Mouse (Mus musculus): ENCODE measurements around the gene Cyth2. TPM values are rescaled to one million over a fixed set of nuclear protein-coding genes. Genes with fewer than 3 reads are reported as not detected.

The Cyth2 gene
- polyA plus RNA-seq, 1 experiment from 2014 or later: 224 TPM

DNA sequence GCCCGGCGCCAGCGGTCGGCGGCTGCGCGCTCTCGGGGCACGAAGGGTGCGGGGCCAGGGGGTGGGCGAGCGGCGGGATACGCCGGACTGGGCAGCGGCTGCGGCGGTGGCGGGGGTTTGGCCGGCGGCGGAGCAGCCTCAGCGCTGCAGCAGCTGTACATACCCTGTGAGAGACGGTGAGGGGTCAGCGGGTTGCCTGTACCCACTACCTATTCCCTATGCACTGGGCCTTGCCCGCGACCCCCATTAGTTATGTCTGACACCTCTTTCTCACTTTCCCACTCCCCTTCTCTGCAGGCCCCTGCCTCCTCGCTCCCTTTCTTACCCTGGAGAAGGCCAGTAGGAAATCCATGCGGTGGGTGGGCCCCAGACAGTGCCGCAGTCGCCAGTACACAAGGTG, 19.5 kb upstream of the Cyth2 start:
- Histone ChIP-seq H3K27ac (ENCODE audit: low read depth, low read length) (no peak overlapping the region), H3K27me3 (ENCODE audit: control insufficient read depth, insufficient read depth, low read length) (peaks cover 44% of the 10 kb centered on the region), H3K4me2 (peak overlapping the region; percentile 31), H3K9me3 (ENCODE audit: control insufficient read depth, low read length) (no peaks in the 10 kb centered on the region), H3K4me3 (ENCODE audit: low read depth, low read length) (peak overlapping the region; percentile 18), H3K4me1 (ENCODE audit: control insufficient read depth, insufficient read depth, low read length) (peaks cover 14% of the 10 kb centered on the region), H3K36me3 (ENCODE audit: control insufficient read depth, insufficient read depth, low read length) (no peaks in the 10 kb centered on the region), H3K9ac (ENCODE audit: low read length) (no peak overlapping the region)
- 3% methylated on average over 31 of the region's 31 CpGs for WGBS
- DNase-seq (ENCODE audit: low spot score, missing footprints) (peak; percentile 85), ATAC-seq (ENCODE audit: low FRiP score) (no peak)

DNA sequence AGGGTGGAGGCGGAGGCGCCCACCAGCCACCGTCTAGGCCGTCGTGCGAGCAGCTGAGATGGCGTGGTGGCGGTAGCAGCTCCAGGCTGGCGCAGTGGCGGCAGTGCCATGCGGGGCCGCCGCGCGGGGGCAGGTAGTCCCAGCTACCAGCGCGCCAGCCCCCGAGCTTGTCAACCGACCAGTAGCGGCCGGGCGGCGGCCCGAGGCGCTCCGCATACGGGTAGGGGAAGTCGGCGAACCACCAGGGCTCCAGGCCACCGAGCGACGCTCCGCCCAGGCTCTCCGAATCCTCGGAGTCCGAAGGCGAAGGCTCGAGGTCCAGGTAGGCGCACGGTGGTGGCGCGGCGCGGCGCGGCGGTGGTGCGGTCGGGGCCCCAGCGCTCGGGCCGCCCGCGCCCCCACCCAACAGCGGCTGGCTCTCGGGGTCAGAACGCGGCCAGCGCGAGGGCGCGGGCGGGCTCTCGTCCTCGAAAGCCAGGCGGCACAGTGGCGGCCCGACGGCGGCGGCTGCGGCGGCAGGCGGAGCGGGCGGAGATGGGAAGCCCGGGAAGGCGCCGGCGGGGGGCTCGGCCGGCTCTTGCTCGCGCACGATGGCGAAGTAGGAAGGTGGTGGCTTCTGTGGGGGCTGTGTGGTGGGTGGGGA, 18.9 kb upstream of the Cyth2 start:
- Histone ChIP-seq H3K4me2 (peak overlapping the region; percentile 31), H3K4me3 (ENCODE audit: low read depth, low read length) (peak overlapping the region; percentile 18), H3K9me3 (ENCODE audit: control insufficient read depth, low read length) (no peaks in the 10 kb centered on the region), H3K9ac (ENCODE audit: low read length) (no peak overlapping the region), H3K36me3 (ENCODE audit: control insufficient read depth, insufficient read depth, low read length) (0 out of 2 replicates have a peak, but pooled peaks cover 3% of the 10 kb centered on the region), H3K27me3 (ENCODE audit: control insufficient read depth, insufficient read depth, low read length) (peaks cover 44% of the 10 kb centered on the region), H3K27ac (ENCODE audit: low read depth, low read length) (no peak overlapping the region), H3K4me1 (ENCODE audit: control insufficient read depth, insufficient read depth, low read length) (peaks cover 14% of the 10 kb centered on the region)
- under 1% methylated on average over 85 of the region's 86 CpGs for WGBS
- ATAC-seq (ENCODE audit: low FRiP score) (no peak), DNase-seq (ENCODE audit: low spot score, missing footprints) (peak; percentile 82)

- Histone ChIP-seq H3K27ac (ENCODE audit: low read depth, low read length) (no peak overlapping the region), H3K4me3 (ENCODE audit: low read depth, low read length) (peak overlapping the region; percentile 18; the same call in 1 of the 2 replicates), H3K9me3 (ENCODE audit: control insufficient read depth, low read length) (no peaks in the 10 kb centered on the region), H3K9ac (ENCODE audit: low read length) (no peak overlapping the region), H3K27me3 (ENCODE audit: control insufficient read depth, insufficient read depth, low read length) (peaks cover 44% of the 10 kb centered on the region), H3K36me3 (ENCODE audit: control insufficient read depth, insufficient read depth, low read length) (peaks cover 7% of the 10 kb centered on the region; the same call in 1 of the 2 replicates), H3K4me2 (no peak overlapping the region), H3K4me1 (ENCODE audit: control insufficient read depth, insufficient read depth, low read length) (peaks cover 14% of the 10 kb centered on the region)
- WGBS: 12% methylated on average over 30 of the region's 30 CpGs
- ATAC-seq (ENCODE audit: low FRiP score): no peak
- DNase-seq (ENCODE audit: low spot score, missing footprints): no peak
Observed at GRCm38 (mm10) chr7:45832428-45832827, 18.0 kb upstream of the Cyth2 start.

DNA sequence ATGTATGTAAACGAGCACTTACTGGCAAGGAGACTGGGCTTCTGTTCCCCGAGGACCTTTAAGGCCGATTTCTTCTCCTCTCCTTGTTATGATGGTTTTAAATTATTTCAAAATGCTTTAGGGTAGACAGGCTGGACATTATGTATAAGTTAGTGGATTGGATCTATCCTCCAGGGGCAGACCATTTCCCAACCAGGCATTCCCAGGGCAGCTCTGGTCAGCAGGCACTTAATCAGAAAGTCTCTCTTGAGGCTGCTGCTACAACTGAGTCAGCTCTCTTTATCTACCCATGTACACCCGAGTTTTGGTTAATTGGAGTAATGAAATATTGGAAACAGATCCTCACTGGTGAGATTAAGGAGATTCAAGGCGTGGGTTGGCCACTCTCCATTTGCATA, 16.7 kb upstream of the Cyth2 start:
- peak; percentile 47 for ATAC-seq (ENCODE audit: low FRiP score)
- H3K27me3 ChIP-seq (ENCODE audit: control insufficient read depth, insufficient read depth, low read length): peaks cover 44% of the 10 kb centered on the region

DNA sequence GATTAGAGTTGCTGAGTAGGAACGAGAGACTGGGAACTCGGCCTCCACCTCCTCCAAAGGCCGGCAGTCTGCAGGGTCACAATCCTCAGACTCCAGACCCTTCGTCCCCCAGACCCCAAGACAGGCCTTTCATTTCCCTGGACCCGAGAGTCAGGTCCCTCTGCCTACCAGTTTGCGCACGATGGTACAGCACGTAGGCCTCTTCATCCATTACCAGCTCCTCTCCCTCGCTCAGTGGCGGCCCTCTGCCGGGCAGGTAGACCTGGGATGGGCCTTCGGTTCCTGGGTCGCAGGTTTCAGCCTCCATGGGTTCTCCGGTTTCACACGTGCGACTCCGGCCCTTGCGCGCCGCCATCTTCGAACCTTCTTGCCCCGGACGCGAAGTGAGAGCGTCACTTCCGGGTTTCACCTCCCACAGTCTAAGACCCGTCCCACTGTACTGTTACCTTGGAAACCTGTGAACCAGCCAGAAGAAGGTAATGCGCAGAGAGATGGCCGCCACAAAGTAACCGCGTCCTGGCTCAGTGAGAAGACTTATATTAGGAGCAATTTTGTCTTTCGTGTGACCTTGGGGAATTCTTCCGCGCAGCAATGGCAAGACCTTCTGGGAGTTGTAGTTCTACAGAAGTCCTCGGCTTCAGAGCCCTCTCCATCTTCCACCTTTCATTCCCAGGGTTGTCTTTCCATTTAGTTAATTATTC, 16.2 kb upstream of the Cyth2 start, which contains the start of gene Grwd1:
TSS of gene Grwd1 (minus strand) at position 518 of the 701 bp plus-strand sequence.
- Histone ChIP-seq H3K4me2 (peak within 1 kb of the TSS; percentile 77), H3K36me3 (ENCODE audit: control insufficient read depth, insufficient read depth, low read length) (peaks cover 18% of the 10 kb centered on the region), H3K4me1 (ENCODE audit: control insufficient read depth, insufficient read depth, low read length) (peaks cover 14% of the 10 kb centered on the region), H3K27me3 (ENCODE audit: control insufficient read depth, insufficient read depth, low read length) (peaks cover 40% of the 10 kb centered on the region), H3K9ac (ENCODE audit: low read length) (peak within 1 kb of the TSS; percentile 76), H3K9me3 (ENCODE audit: control insufficient read depth, low read length) (no peaks in the 10 kb centered on the region), H3K4me3 (ENCODE audit: low read depth, low read length) (peak within 1 kb of the TSS; percentile 75), H3K27ac (ENCODE audit: low read depth, low read length) (peak within 1 kb of the TSS; percentile 1; the same call in 1 of the 2 replicates)
- WGBS: under 1% methylated on average over 35 of the region's 35 CpGs
- peak; percentile 98 for DNase-seq (ENCODE audit: low spot score, missing footprints)
- ATAC-seq (ENCODE audit: low FRiP score): peak; percentile 94

More for the DNA sequence above, 16.7 kb upstream of the Cyth2 start:
- Histone ChIP-seq H3K4me3 (ENCODE audit: low read depth, low read length) (peak overlapping the region; percentile 75), H3K4me2 (peak overlapping the region; percentile 77), H3K9me3 (ENCODE audit: control insufficient read depth, low read length) (no peaks in the 10 kb centered on the region), H3K36me3 (ENCODE audit: control insufficient read depth, insufficient read depth, low read length) (peaks cover 13% of the 10 kb centered on the region), H3K27ac (ENCODE audit: low read depth, low read length) (peak overlapping the region; percentile 1; the same call in 1 of the 2 replicates), H3K9ac (ENCODE audit: low read length) (peak overlapping the region; percentile 76), H3K4me1 (ENCODE audit: control insufficient read depth, insufficient read depth, low read length) (peaks cover 14% of the 10 kb centered on the region)
- 26% methylated on average over 5 of the region's 5 CpGs for WGBS
- DNase-seq (ENCODE audit: low spot score, missing footprints): no peak

DNA sequence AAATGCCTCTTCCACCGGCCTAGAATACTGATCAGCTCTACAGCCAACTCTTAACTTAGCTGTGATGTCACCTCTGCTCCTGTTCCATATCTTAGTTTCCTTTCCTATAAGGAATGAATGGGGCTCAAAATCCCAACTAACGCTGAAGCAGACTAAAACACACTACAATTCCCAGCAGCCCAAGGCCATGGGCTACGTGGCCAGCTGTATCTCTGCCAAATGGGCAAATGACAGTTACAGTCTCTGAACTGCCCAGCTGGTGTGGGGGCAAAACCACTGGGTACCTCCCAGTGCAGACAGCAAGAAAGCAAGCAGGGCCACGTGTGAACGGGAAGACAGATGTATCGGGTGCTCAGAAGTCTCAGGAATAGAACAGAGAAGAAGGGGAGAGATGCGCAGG, 12.2 kb upstream of the Cyth2 start:
- Histone ChIP-seq H3K9me3 (ENCODE audit: control insufficient read depth, low read length) (no peaks in the 10 kb centered on the region), H3K4me3 (ENCODE audit: low read depth, low read length) (no peak overlapping the region), H3K27me3 (ENCODE audit: control insufficient read depth, insufficient read depth, low read length) (peaks cover 3% of the 10 kb centered on the region), H3K4me1 (ENCODE audit: control insufficient read depth, insufficient read depth, low read length) (peaks cover 10% of the 10 kb centered on the region), H3K9ac (ENCODE audit: low read length) (no peak overlapping the region), H3K4me2 (no peak overlapping the region), H3K36me3 (ENCODE audit: control insufficient read depth, insufficient read depth, low read length) (peaks cover 27% of the 10 kb centered on the region), H3K27ac (ENCODE audit: low read depth, low read length) (no peak overlapping the region)
- no peak for ATAC-seq (ENCODE audit: low FRiP score)
- DNase-seq (ENCODE audit: low spot score, missing footprints): no peak
- WGBS: 90% methylated on average over 7 of the region's 7 CpGs

- H3K4me1 ChIP-seq (ENCODE audit: control insufficient read depth, insufficient read depth, low read length): peaks cover 4% of the 10 kb centered on the region
- ATAC-seq (ENCODE audit: low FRiP score): no peak
- H3K4me2 ChIP-seq: no peak within 1 kb of the TSS
- DNase-seq (ENCODE audit: low spot score, missing footprints): no peak
- peaks cover 3% of the 10 kb centered on the region for H3K27me3 ChIP-seq (ENCODE audit: control insufficient read depth, insufficient read depth, low read length)
- no peak within 1 kb of the TSS for H3K4me3 ChIP-seq (ENCODE audit: low read depth, low read length)
- no peaks in the 10 kb centered on the region for H3K9me3 ChIP-seq (ENCODE audit: control insufficient read depth, low read length)
- H3K9ac ChIP-seq (ENCODE audit: low read length): no peak within 1 kb of the TSS
- 66% methylated on average over 7 of the region's 7 CpGs for WGBS
- H3K36me3 ChIP-seq (ENCODE audit: control insufficient read depth, insufficient read depth, low read length): peaks cover 27% of the 10 kb centered on the region
- no peak within 1 kb of the TSS for H3K27ac ChIP-seq (ENCODE audit: low read depth, low read length)
Observed at GRCm38 (mm10) chr7:45824598-45824997, 10.2 kb upstream of the Cyth2 start, which contains the start of gene Kcnj14. Kcnj14 (minus strand) TSS chr7:45824782.

- Histone ChIP-seq H3K4me3 (ENCODE audit: low read depth, low read length) (no peak overlapping the region), H3K27ac (ENCODE audit: low read depth, low read length) (no peak overlapping the region), H3K36me3 (ENCODE audit: control insufficient read depth, insufficient read depth, low read length) (peaks cover 12% of the 10 kb centered on the region), H3K27me3 (ENCODE audit: control insufficient read depth, insufficient read depth, low read length) (peaks cover 5% of the 10 kb centered on the region), H3K4me2 (no peak overlapping the region), H3K4me1 (ENCODE audit: control insufficient read depth, insufficient read depth, low read length) (peaks cover 3% of the 10 kb centered on the region), H3K9me3 (ENCODE audit: control insufficient read depth, low read length) (no peaks in the 10 kb centered on the region), H3K9ac (ENCODE audit: low read length) (no peak overlapping the region)
- ATAC-seq (ENCODE audit: low FRiP score): no peak
- no peak for DNase-seq (ENCODE audit: low spot score, missing footprints)
Observed at GRCm38 (mm10) chr7:45820913-45821312, 6.5 kb upstream of the Cyth2 start.

GRCm38 (mm10) chr7:45819843-45820242, 5.5 kb upstream of the Cyth2 start:
- DNase-seq (ENCODE audit: low spot score, missing footprints) (no peak), ATAC-seq (ENCODE audit: low FRiP score) (no peak)
- Histone ChIP-seq H3K36me3 (ENCODE audit: control insufficient read depth, insufficient read depth, low read length) (peaks cover 3% of the 10 kb centered on the region; the same call in 1 of the 2 replicates), H3K9ac (ENCODE audit: low read length) (no peak overlapping the region), H3K4me2 (no peak overlapping the region), H3K27ac (ENCODE audit: low read depth, low read length) (no peak overlapping the region), H3K27me3 (ENCODE audit: control insufficient read depth, insufficient read depth, low read length) (peaks cover 5% of the 10 kb centered on the region), H3K9me3 (ENCODE audit: control insufficient read depth, low read length) (no peaks in the 10 kb centered on the region), H3K4me3 (ENCODE audit: low read depth, low read length) (no peak overlapping the region), H3K4me1 (ENCODE audit: control insufficient read depth, insufficient read depth, low read length) (peaks cover 14% of the 10 kb centered on the region)
- 17% methylated on average over 25 of the region's 25 CpGs for WGBS

Data from midbrain, embryonic 11.5 days (tissue).